Mouse (Mus musculus) urinary bladder, postnatal 14 days (tissue): Measurements from ENCODE around the gene Cwc25.
A peak's percentile ranks its signal among the peaks of the same experiment; 100 is the strongest.

Experiments used
- DNase-seq: peaks from one replicate; pipeline ENCODE4 v3.0.0; 2021; ENCODE audit warnings: low spot score

The Cwc25 gene

GRCm38 (mm10) chr11:97766154-97766881 is at the start of gene Cwc25:
Gene Cwc25, minus strand, starts transcription at chr11:97766556.
- DNase-seq = peak; percentile 95

GRCm38 (mm10) chr11:97815736-97816135 is 49.4 kb upstream of the Cwc25 start:
- DNase-seq = no peak

- no peak for DNase-seq
Measured at GRCm38 (mm10) chr11:97813746-97814515, 47.6 kb upstream of the Cwc25 start.

GRCm38 (mm10) chr11:97813085-97813484 is 46.7 kb upstream of the Cwc25 start:
- DNase-seq = no peak

- no peak for DNase-seq
Measured at GRCm38 (mm10) chr11:97812491-97812921, 46.1 kb upstream of the Cwc25 start.

- DNase-seq = no peak
Measured at GRCm38 (mm10) chr11:97811569-97812362, 45.4 kb upstream of the Cwc25 start.

GRCm38 (mm10) chr11:97810970-97811369 is 44.6 kb upstream of the Cwc25 start:
- DNase-seq = no peak

GRCm38 (mm10) chr11:97810356-97810755 is 44.0 kb upstream of the Cwc25 start:
- peak; percentile 79 for DNase-seq

GRCm38 (mm10) chr11:97809235-97810121 is 43.1 kb upstream of the Cwc25 start:
- DNase-seq = no peak

GRCm38 (mm10) chr11:97808621-97809234 is 42.4 kb upstream of the Cwc25 start:
- no peak for DNase-seq

- DNase-seq = no peak
Measured at GRCm38 (mm10) chr11:97808093-97808492, 41.7 kb upstream of the Cwc25 start.

- no peak for DNase-seq
Measured at GRCm38 (mm10) chr11:97807626-97808025, 41.3 kb upstream of the Cwc25 start.

- no peak for DNase-seq
Measured at GRCm38 (mm10) chr11:97806613-97806964, 40.2 kb upstream of the Cwc25 start.

GRCm38 (mm10) chr11:97805662-97806612 is 39.6 kb upstream of the Cwc25 start:
- DNase-seq = no peak

- no peak for DNase-seq
Measured at GRCm38 (mm10) chr11:97804841-97805661, 38.7 kb upstream of the Cwc25 start.

- no peak for DNase-seq
Measured at GRCm38 (mm10) chr11:97803847-97804246, 37.5 kb upstream of the Cwc25 start.

GRCm38 (mm10) chr11:97802495-97802894 is 36.1 kb upstream of the Cwc25 start:
- no peak for DNase-seq

GRCm38 (mm10) chr11:97802194-97802470 is 35.8 kb upstream of the Cwc25 start:
- no peak for DNase-seq
